Mouse (Mus musculus) liver, embryonic 12.5 days (tissue): ENCODE data around the gene Wnt10a. TPM values are rescaled to one million over a fixed set of nuclear protein-coding genes. Genes with fewer than 3 reads are reported as not detected.

Source experiments
- ATAC-seq: fragments of 200-750 bp; cut with Nextera tagmentation; 2 replicates; pipeline ENCODE4 v1.8.0; 2017; ENCODE audit warnings: moderate number of reproducible peaks, mild to moderate bottlenecking, moderate library complexity
- H3K27ac ChIP-seq: fragments of 300-500 bp; sonication (generic); 2 replicates; pipeline ENCODE4 v1.5.1; 2016; ENCODE audit warnings: mild to moderate bottlenecking
- H3K27me3 ChIP-seq: fragments of 300-500 bp; sonication (generic); replicated peaks from 2 replicates; pipeline ENCODE4 v1.6.1; 2016; ENCODE audit warnings: mild to moderate bottlenecking, moderate library complexity
- H3K36me3 ChIP-seq: fragments of 300-500 bp; sonication (generic); 2 replicates; pipeline ENCODE4 v1.6.1; 2016; ENCODE audit warnings: mild to moderate bottlenecking, moderate library complexity
- H3K4me1 ChIP-seq: fragments of 300-500 bp; sonication (generic); 2 replicates; pipeline ENCODE4 v1.6.1; 2016
- H3K4me2 ChIP-seq: fragments of 300-500 bp; sonication (generic); 2 replicates; pipeline ENCODE4 v1.6.1; 2016; ENCODE audit warnings: mild to moderate bottlenecking, moderate library complexity
- H3K4me3 ChIP-seq: fragments of 300-500 bp; sonication (generic); 2 replicates; pipeline ENCODE4 v1.5.1; 2016; ENCODE audit warnings: mild to moderate bottlenecking, moderate library complexity
- H3K9ac ChIP-seq: fragments of 300-500 bp; sonication (generic); 2 replicates; pipeline ENCODE4 v1.6.1; 2016; ENCODE audit warnings: mild to moderate bottlenecking, moderate library complexity
- H3K9me3 ChIP-seq: fragments of 300-500 bp; sonication (generic); replicated peaks from 2 replicates; pipeline ENCODE4 v1.6.1; 2016; ENCODE audit warnings: mild to moderate bottlenecking, moderate library complexity
- WGBS: fragments of 180-500 bp; shearing (Covaris S2); methylation state at CpG from one replicate; pipeline ENCODE4 v1.1.7; 2016; ENCODE audit not compliant: insufficient replicate concordance; 5-methylcytosine and 5-hydroxymethylcytosine counted together
- polyA plus RNA-seq: library from polyadenylated mRNA; unstranded; fragments of >200 nt; fragmentation: Nextera tagmentation; extraction: Ambion mirVana; gene quantifications from 2 replicates; pipeline ENCODE4 v1.2.1, GENCODE M21; 2016

Wnt10a gene
- polyA plus RNA-seq, 1 experiment from 2014 or later: not detected

GRCm38 (mm10) chr1:74788603-74789176 is 2.6 kb upstream of the Wnt10a start:
- Histone ChIP-seq H3K4me2 (no peak overlapping the region), H3K9me3 (no peaks in the 10 kb centered on the region), H3K4me1 (peaks cover 14% of the 10 kb centered on the region; the same call in 1 of the 2 replicates), H3K27me3 (peaks cover 98% of the 10 kb centered on the region), H3K36me3 (no peaks in the 10 kb centered on the region), H3K27ac (no peak overlapping the region), H3K4me3 (no peak overlapping the region), H3K9ac (no peak overlapping the region)
- no peak for ATAC-seq
- WGBS: 11% methylated on average over 6 of the region's 6 CpGs

- Histone ChIP-seq H3K4me1 (0 out of 2 replicates have a peak, but pooled peaks cover 11% of the 10 kb centered on the region), H3K9ac (no peak overlapping the region), H3K4me2 (no peak overlapping the region), H3K27me3 (peaks cover 98% of the 10 kb centered on the region), H3K4me3 (no peak overlapping the region), H3K27ac (no peak overlapping the region), H3K36me3 (no peaks in the 10 kb centered on the region), H3K9me3 (no peaks in the 10 kb centered on the region)
- no peak for ATAC-seq
- WGBS: 2% methylated on average over 3 of the region's 3 CpGs
Measured at GRCm38 (mm10) chr1:74790095-74790494, 1.2 kb upstream of the Wnt10a start.

- Histone ChIP-seq H3K4me1 (0 out of 2 replicates have a peak, but pooled peaks cover 11% of the 10 kb centered on the region), H3K4me3 (no peak overlapping the region), H3K27me3 (peaks cover 100% of the 10 kb centered on the region), H3K27ac (no peak overlapping the region), H3K9ac (no peak overlapping the region), H3K4me2 (no peak overlapping the region), H3K9me3 (no peaks in the 10 kb centered on the region), H3K36me3 (no peaks in the 10 kb centered on the region)
- ATAC-seq: no peak
- WGBS: 11% methylated on average over 19 of the region's 19 CpGs
Measured at GRCm38 (mm10) chr1:74792831-74793660, 1.7 kb downstream of the Wnt10a start.

GRCm38 (mm10) chr1:74794487-74795144 is 3.3 kb downstream of the Wnt10a start:
- whole genome bisulfite sequencing: 4% methylated on average over 35 of the region's 38 CpGs
- peak overlapping the region; percentile 11; the same call in 1 of the 2 replicates for H3K4me3 ChIP-seq
- H3K27ac ChIP-seq: no peak overlapping the region
- H3K27me3 ChIP-seq: peaks cover 100% of the 10 kb centered on the region
- no peaks in the 10 kb centered on the region for H3K36me3 ChIP-seq
- no peak for ATAC-seq
- H3K9me3 ChIP-seq: no peaks in the 10 kb centered on the region
- H3K4me2 ChIP-seq: peak overlapping the region; percentile 13; the same call in 1 of the 2 replicates
- H3K4me1 ChIP-seq: 0 out of 2 replicates have a peak, but pooled peaks cover 11% of the 10 kb centered on the region
- H3K9ac ChIP-seq: no peak overlapping the region

GRCm38 (mm10) chr1:74795145-74795529 is 3.8 kb downstream of the Wnt10a start:
- Histone ChIP-seq H3K27me3 (peaks cover 100% of the 10 kb centered on the region), H3K36me3 (no peaks in the 10 kb centered on the region), H3K27ac (no peak overlapping the region), H3K4me1 (0 out of 2 replicates have a peak, but pooled peaks cover 11% of the 10 kb centered on the region), H3K4me2 (peak overlapping the region; percentile 13; the same call in 1 of the 2 replicates), H3K9me3 (no peaks in the 10 kb centered on the region), H3K9ac (no peak overlapping the region), H3K4me3 (no peak overlapping the region)
- no peak for ATAC-seq
- WGBS: 4% methylated on average over 6 of the region's 11 CpGs

- no peak for ATAC-seq
- Histone ChIP-seq H3K9ac (no peak overlapping the region), H3K4me1 (0 out of 2 replicates have a peak, but pooled peaks cover 5% of the 10 kb centered on the region), H3K4me2 (no peak overlapping the region), H3K27me3 (peaks cover 100% of the 10 kb centered on the region), H3K36me3 (no peaks in the 10 kb centered on the region), H3K4me3 (no peak overlapping the region), H3K9me3 (no peaks in the 10 kb centered on the region), H3K27ac (no peak overlapping the region)
- 14% methylated on average over 5 of the region's 5 CpGs for WGBS
Measured at GRCm38 (mm10) chr1:74797459-74797858, 6.1 kb downstream of the Wnt10a start.

- no peak for ATAC-seq
- no peaks in the 10 kb centered on the region for H3K36me3 ChIP-seq
- peaks cover 100% of the 10 kb centered on the region for H3K27me3 ChIP-seq
- no peaks in the 10 kb centered on the region for H3K9me3 ChIP-seq
- H3K4me1 ChIP-seq: peaks cover 11% of the 10 kb centered on the region
- WGBS: under 1% methylated on average over 29 of the region's 29 CpGs
- H3K9ac ChIP-seq: no peak overlapping the region
- H3K27ac ChIP-seq: no peak overlapping the region
- peak overlapping the region; percentile 43 for H3K4me2 ChIP-seq
- no peak overlapping the region for H3K4me3 ChIP-seq
Measured at GRCm38 (mm10) chr1:74800424-74800888, 9.1 kb downstream of the Wnt10a start.

GRCm38 (mm10) chr1:74801631-74802140 is 10.4 kb downstream of the Wnt10a start:
- 23% methylated on average over 6 of the region's 6 CpGs for WGBS
- Histone ChIP-seq H3K9me3 (no peaks in the 10 kb centered on the region), H3K4me1 (peaks cover 14% of the 10 kb centered on the region)

GRCm38 (mm10) chr1:74802795-74803656 is 11.7 kb downstream of the Wnt10a start:
- H3K4me3 ChIP-seq: peak overlapping the region; percentile 37
- no peak overlapping the region for H3K27ac ChIP-seq
- WGBS: 1% methylated on average over 57 of the region's 57 CpGs
- peak overlapping the region; percentile 60 for H3K4me2 ChIP-seq
- no peaks in the 10 kb centered on the region for H3K36me3 ChIP-seq
- no peak for ATAC-seq
- H3K4me1 ChIP-seq: peaks cover 22% of the 10 kb centered on the region
- H3K9ac ChIP-seq: no peak overlapping the region
- peaks cover 100% of the 10 kb centered on the region for H3K27me3 ChIP-seq
- no peaks in the 10 kb centered on the region for H3K9me3 ChIP-seq

More at GRCm38 (mm10) chr1:74801631-74802140, 10.4 kb downstream of the Wnt10a start:
- H3K9ac ChIP-seq: no peak overlapping the region
- no peak overlapping the region for H3K4me3 ChIP-seq
- no peak overlapping the region for H3K4me2 ChIP-seq
- peaks cover 100% of the 10 kb centered on the region for H3K27me3 ChIP-seq
- H3K36me3 ChIP-seq: no peaks in the 10 kb centered on the region
- ATAC-seq: no peak
- H3K27ac ChIP-seq: no peak overlapping the region

GRCm38 (mm10) chr1:74804211-74804870 is 13.0 kb downstream of the Wnt10a start:
- H3K4me2 ChIP-seq: no peak overlapping the region
- no peak for ATAC-seq
- no peak overlapping the region for H3K27ac ChIP-seq
- H3K4me3 ChIP-seq: no peak overlapping the region
- 8% methylated on average over 10 of the region's 10 CpGs for WGBS
- no peak overlapping the region for H3K9ac ChIP-seq
- peaks cover 100% of the 10 kb centered on the region for H3K27me3 ChIP-seq
- H3K36me3 ChIP-seq: no peaks in the 10 kb centered on the region
- H3K4me1 ChIP-seq: peaks cover 22% of the 10 kb centered on the region
- H3K9me3 ChIP-seq: no peaks in the 10 kb centered on the region
